Mouse (Mus musculus) midbrain, embryonic 12.5 days (tissue): ENCODE measurements at regions not wholly inside any gene's neighbourhood (a gene's known extent, or its start where the extent isn't known, plus 50 kb on each side); places are given as distances from the start of the nearest gene placed in this dataset.

Experiments
- ATAC-seq: fragments of 200-750 bp; cut with Nextera tagmentation; 2 replicates; pipeline ENCODE4 v1.8.0; 2017; ENCODE audit warnings: low read depth, moderate TSS enrichment, moderate library complexity; ENCODE audit not compliant: low FRiP score
- H3K27ac ChIP-seq: fragments of 300-500 bp; sonication (generic); replicated peaks from 2 replicates; pipeline ENCODE4 v1.5.1; 2016; ENCODE audit warnings: mild to moderate bottlenecking
- H3K27me3 ChIP-seq: fragments of 300-500 bp; sonication (generic); 2 replicates; pipeline ENCODE4 v1.6.1; 2016; ENCODE audit warnings: mild to moderate bottlenecking
- H3K36me3 ChIP-seq: fragments of 300-500 bp; sonication (generic); 2 replicates; pipeline ENCODE4 v1.6.1; 2016
- H3K4me1 ChIP-seq: fragments of 300-500 bp; sonication (generic); 2 replicates; pipeline ENCODE4 v1.6.1; 2016
- H3K4me2 ChIP-seq: fragments of 300-500 bp; sonication (generic); replicated peaks from 2 replicates; pipeline ENCODE4 v1.6.1; 2016; ENCODE audit warnings: mild to moderate bottlenecking, moderate library complexity
- H3K4me3 ChIP-seq: fragments of 300-500 bp; sonication (generic); 2 replicates; pipeline ENCODE4 v1.5.1; 2016; ENCODE audit warnings: mild to moderate bottlenecking
- H3K9ac ChIP-seq: fragments of 300-500 bp; sonication (generic); replicated peaks from 2 replicates; pipeline ENCODE4 v1.6.1; 2016; ENCODE audit warnings: mild to moderate bottlenecking, moderate library complexity
- H3K9me3 ChIP-seq: fragments of 300-500 bp; sonication (generic); 2 replicates; pipeline ENCODE4 v1.6.1; 2016; ENCODE audit warnings: mild to moderate bottlenecking
- WGBS: fragments of 180-500 bp; shearing (Covaris S2); methylation state at CpG from one replicate; pipeline ENCODE4 v1.1.7; 2016; 5-methylcytosine and 5-hydroxymethylcytosine counted together

DNA sequence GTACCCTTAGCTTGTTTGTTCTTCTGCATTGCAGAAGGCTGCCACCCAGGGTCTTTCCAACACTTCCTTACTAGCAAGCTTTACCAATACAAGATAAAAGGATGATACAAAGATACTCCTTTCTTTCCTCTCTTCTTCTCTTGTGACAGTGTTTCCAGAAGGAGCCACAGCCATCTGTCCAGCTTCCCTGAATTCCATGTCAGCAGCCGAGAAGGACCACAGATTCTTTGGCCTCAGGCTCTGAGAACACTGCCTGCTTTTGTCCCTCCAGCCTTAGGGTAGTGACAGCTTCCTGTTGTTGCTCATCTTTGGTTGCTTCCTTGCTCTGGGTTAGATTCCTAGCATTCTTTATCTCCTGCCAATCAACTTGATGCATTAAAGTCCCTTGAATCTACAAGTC lies 60.4 kb upstream of the Fndc3a start:
- Histone ChIP-seq H3K4me1 (no peaks in the 10 kb centered on the region), H3K4me3 (no peak overlapping the region), H3K27ac (no peak overlapping the region), H3K9ac (no peak overlapping the region), H3K36me3 (no peaks in the 10 kb centered on the region), H3K9me3 (peaks cover 8% of the 10 kb centered on the region; the same call in 1 of the 2 replicates), H3K4me2 (no peak overlapping the region), H3K27me3 (no peaks in the 10 kb centered on the region)
- ATAC-seq = no peak
- WGBS = 52% methylated on average over 1 of the region's 1 CpGs

DNA sequence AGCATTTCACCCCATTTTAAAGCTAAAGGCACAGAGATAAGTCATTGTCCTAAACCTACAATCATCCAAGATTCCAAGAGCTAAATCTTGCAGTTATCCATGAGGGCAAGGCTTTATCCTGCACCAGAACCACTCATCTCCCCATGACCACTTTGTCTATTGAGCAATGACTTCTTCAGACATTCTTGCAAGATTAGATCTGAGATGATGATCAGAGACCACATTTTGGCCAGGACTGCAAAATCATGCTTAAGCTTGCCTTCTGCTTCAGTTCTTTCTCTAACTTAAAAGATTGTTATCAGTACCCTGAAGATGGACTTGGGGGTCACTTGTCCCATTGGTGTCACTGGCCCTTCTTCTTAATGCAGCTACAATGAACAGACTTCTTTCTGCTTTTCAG lies 50.3 kb upstream of the Fndc3a start:
- no peaks in the 10 kb centered on the region for H3K4me1 ChIP-seq
- ATAC-seq = no peak
- no peaks in the 10 kb centered on the region for H3K36me3 ChIP-seq
- H3K27me3 ChIP-seq = no peaks in the 10 kb centered on the region
- no peaks in the 10 kb centered on the region for H3K9me3 ChIP-seq
- no peak overlapping the region for H3K27ac ChIP-seq
- H3K4me3 ChIP-seq = no peak overlapping the region
- no peak overlapping the region for H3K9ac ChIP-seq
- no peak overlapping the region for H3K4me2 ChIP-seq
